Mouse (Mus musculus): Measurements from ENCODE around the gene Arhgef15. TPM values are rescaled to one million over a fixed set of nuclear protein-coding genes. Genes with fewer than 3 reads are reported as not detected.
A peak's percentile ranks its signal among the peaks of the same experiment; 100 is the strongest.
"Not testable (repeated sequence)": the region's sequence is repeated elsewhere in the genome, so short reads cannot be mapped to it uniquely, and the experiment has no call there.

The Arhgef15 gene
- polyA plus RNA-seq, 1 experiment from 2014 or later = 10.8 TPM

DNA sequence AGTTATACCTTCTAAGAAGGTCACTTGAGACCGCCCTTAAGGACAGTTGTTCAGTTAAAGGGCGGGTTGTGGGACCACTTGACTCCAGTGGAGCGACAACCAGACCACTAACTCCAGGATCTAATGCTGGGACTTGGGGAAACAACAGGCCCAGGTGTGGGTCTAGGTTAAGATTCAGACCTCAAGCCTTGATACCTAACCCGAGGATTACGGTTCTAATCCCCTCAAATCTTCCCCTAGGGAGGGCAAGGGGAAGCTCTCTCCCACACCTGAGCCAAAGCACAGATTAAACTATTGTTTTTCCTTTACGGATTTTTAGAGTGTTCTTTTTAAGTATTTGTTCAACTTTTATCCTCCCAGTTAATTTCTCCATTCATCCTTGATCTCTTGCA, 16.8 kb upstream of the Arhgef15 start:
- WGBS = 26% methylated on average over 6 of the region's 6 CpGs
- H3K4me1 ChIP-seq (ENCODE audit: control insufficient read depth in 2 of 2, insufficient read depth in 2 of 2, low read length in 2 of 2) = peaks cover 27 to 29% of the 10 kb centered on the region in 2 experiments
- peak overlapping the region; percentile 48 to 61 for H3K4me3 ChIP-seq (ENCODE audit: control insufficient read depth in 1 of 2, insufficient read depth in 1 of 2, low read depth in 1 of 2, low read length in 2 of 2)
- H3K27ac ChIP-seq (replicated peaks in 1 of 2; ENCODE audit: control insufficient read depth in 1 of 2, insufficient read depth in 1 of 2, low read depth in 2 of 2, low read length in 2 of 2) = no peak overlapping the region
- no peaks in the 10 kb centered on the region for H3K9me3 ChIP-seq (ENCODE audit: control insufficient read depth, low read length)
- H3K27me3 ChIP-seq (ENCODE audit: control insufficient read depth, insufficient read depth, low read length) = no peaks in the 10 kb centered on the region
- ATAC-seq (ENCODE audit: insufficient number of reproducible peaks, insufficient read depth, low FRiP score, low read depth) = no peak
- H3K4me2 ChIP-seq (ENCODE audit: low read length) = peak overlapping the region; percentile 76
- peak overlapping the region; percentile 60 for H3K9ac ChIP-seq (ENCODE audit: low read length)
- H3K36me3 ChIP-seq (ENCODE audit: control insufficient read depth, insufficient read depth, low read length) = no peaks in the 10 kb centered on the region

DNA sequence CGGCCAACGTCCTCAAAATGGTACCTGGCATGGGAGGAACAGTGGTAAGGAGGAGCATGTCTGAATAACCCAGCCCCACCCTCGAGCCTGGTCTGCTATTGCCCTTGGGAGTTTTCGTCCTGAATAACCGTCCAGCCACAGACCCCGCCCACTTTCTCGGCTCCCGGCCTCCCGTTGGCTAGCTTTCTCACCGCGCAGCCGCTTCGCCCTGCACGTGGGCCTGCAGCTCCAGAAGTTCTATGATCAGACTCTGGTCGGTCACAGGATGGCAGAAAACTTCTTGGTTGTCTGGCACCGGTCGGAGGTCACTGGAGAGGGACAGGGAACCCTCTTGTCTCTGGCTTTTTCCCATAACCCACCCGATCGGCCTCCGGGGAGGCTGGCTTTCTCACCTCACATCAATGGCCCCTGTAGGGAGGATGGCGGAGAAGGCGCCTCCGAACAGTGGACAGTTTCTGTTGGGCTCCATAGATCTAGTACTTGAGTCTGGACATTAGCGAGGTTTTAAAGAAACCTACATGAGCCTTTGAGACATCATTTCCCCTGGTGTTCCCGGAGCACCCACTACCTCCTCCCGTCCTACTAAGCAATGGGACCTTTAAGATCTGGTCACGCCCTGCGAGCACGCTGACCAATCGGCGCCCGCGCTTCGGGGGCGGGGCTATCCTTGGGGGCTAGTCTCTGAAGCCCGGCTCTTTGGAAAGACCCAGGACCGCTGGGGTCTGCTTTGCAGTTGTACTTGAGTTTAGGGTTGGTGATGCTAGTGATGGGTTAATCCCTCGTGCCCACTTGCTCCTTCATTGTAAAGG, 16.2 kb upstream of the Arhgef15 start:
- peak overlapping the region; percentile 26 to 49; a peak in 1 of 4 replicates for H3K27ac ChIP-seq (replicated peaks in 1 of 2; ENCODE audit: control insufficient read depth in 1 of 2, insufficient read depth in 1 of 2, low read depth in 2 of 2, low read length in 2 of 2)
- H3K4me1 ChIP-seq (ENCODE audit: control insufficient read depth in 2 of 2, insufficient read depth in 2 of 2, low read length in 2 of 2) = peaks cover 28 to 29% of the 10 kb centered on the region in 2 experiments
- H3K4me2 ChIP-seq (ENCODE audit: low read length) = peak overlapping the region; percentile 76
- H3K9me3 ChIP-seq (ENCODE audit: control insufficient read depth, low read length); H3K27me3 ChIP-seq (ENCODE audit: control insufficient read depth, insufficient read depth, low read length); H3K36me3 ChIP-seq (ENCODE audit: control insufficient read depth, insufficient read depth, low read length): not testable (repeated sequence)
- peak; percentile 77 for ATAC-seq (ENCODE audit: insufficient number of reproducible peaks, insufficient read depth, low FRiP score, low read depth)
- WGBS = under 1% methylated on average over 37 of the region's 38 CpGs
- H3K9ac ChIP-seq (ENCODE audit: low read length) = peak overlapping the region; percentile 64
- peak overlapping the region; percentile 48 to 61 for H3K4me3 ChIP-seq (ENCODE audit: control insufficient read depth in 1 of 2, insufficient read depth in 1 of 2, low read depth in 1 of 2, low read length in 2 of 2)

DNA sequence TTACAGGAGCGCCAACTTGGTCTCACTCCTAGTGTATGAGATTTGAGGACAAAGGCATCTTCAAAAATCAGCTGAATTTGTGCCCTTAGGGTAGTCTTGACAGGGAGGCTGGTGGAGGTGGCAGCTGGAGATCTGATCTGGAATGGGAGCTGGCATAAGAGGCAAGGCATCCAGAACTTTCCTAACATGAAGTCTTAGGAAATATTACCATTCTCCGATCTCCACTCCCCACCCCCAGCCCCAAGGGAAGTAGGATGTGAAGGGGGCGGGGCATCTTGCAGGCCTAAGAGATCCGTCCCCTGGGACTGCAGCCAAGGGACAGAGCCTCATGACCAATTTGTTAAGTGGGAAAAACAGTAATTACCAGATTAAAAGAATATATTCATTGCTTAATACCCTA, 13.0 kb upstream of the Arhgef15 start:
- ATAC-seq (ENCODE audit: insufficient number of reproducible peaks, insufficient read depth, low FRiP score, low read depth) = no peak

DNA sequence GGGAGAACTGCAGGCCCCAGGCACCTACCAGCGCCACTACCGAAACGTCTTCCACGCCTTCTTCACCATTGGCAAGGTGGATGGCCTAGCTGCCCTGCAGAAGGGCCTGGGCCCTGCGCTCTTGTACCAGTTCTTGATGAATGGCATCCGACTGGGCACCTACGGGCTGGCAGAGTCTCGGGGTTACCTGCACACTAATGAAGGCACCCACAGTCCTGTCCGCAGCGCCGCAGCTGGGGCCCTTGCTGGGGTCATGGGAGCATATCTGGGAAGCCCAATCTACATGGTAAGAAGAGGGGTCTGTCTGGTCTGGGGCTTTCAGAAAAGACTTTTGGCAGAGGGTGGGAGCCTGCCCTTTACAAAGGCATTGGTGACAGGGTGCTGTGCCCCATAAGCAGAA, 11.5 kb upstream of the Arhgef15 start:
- no peak for ATAC-seq (ENCODE audit: insufficient number of reproducible peaks, insufficient read depth, low FRiP score, low read depth)
- no peak overlapping the region for H3K9ac ChIP-seq (ENCODE audit: low read length)
- H3K9me3 ChIP-seq (ENCODE audit: control insufficient read depth, low read length) = no peaks in the 10 kb centered on the region
- H3K27ac ChIP-seq (replicated peaks in 1 of 2; ENCODE audit: control insufficient read depth in 1 of 2, insufficient read depth in 1 of 2, low read depth in 2 of 2, low read length in 2 of 2) = no peak overlapping the region
- no peak overlapping the region for H3K4me2 ChIP-seq (ENCODE audit: low read length)
- 85% methylated on average over 11 of the region's 11 CpGs for WGBS
- H3K4me1 ChIP-seq (ENCODE audit: control insufficient read depth in 2 of 2, insufficient read depth in 2 of 2, low read length in 2 of 2) = peaks cover 29 to 37% of the 10 kb centered on the region in 2 experiments
- no peaks in the 10 kb centered on the region for H3K27me3 ChIP-seq (ENCODE audit: control insufficient read depth, insufficient read depth, low read length)
- no peaks in the 10 kb centered on the region for H3K36me3 ChIP-seq (ENCODE audit: control insufficient read depth, insufficient read depth, low read length)
- H3K4me3 ChIP-seq (ENCODE audit: control insufficient read depth in 1 of 2, insufficient read depth in 1 of 2, low read depth in 1 of 2, low read length in 2 of 2) = no peak overlapping the region

More for the DNA sequence above, 13.0 kb upstream of the Arhgef15 start:
- no peaks in the 10 kb centered on the region for H3K36me3 ChIP-seq (ENCODE audit: control insufficient read depth, insufficient read depth, low read length)
- H3K27me3 ChIP-seq (ENCODE audit: control insufficient read depth, insufficient read depth, low read length) = no peaks in the 10 kb centered on the region
- no peaks in the 10 kb centered on the region for H3K9me3 ChIP-seq (ENCODE audit: control insufficient read depth, low read length)
- H3K4me2 ChIP-seq (ENCODE audit: low read length) = no peak overlapping the region
- H3K4me1 ChIP-seq (ENCODE audit: control insufficient read depth in 2 of 2, insufficient read depth in 2 of 2, low read length in 2 of 2) = peaks cover 33 to 37% of the 10 kb centered on the region in 2 experiments
- H3K27ac ChIP-seq (replicated peaks in 1 of 2; ENCODE audit: control insufficient read depth in 1 of 2, insufficient read depth in 1 of 2, low read depth in 2 of 2, low read length in 2 of 2) = no peak overlapping the region
- H3K9ac ChIP-seq (ENCODE audit: low read length) = no peak overlapping the region
- no peak overlapping the region for H3K4me3 ChIP-seq (ENCODE audit: control insufficient read depth in 1 of 2, insufficient read depth in 1 of 2, low read depth in 1 of 2, low read length in 2 of 2)
- 63% methylated on average over 4 of the region's 4 CpGs for WGBS

DNA sequence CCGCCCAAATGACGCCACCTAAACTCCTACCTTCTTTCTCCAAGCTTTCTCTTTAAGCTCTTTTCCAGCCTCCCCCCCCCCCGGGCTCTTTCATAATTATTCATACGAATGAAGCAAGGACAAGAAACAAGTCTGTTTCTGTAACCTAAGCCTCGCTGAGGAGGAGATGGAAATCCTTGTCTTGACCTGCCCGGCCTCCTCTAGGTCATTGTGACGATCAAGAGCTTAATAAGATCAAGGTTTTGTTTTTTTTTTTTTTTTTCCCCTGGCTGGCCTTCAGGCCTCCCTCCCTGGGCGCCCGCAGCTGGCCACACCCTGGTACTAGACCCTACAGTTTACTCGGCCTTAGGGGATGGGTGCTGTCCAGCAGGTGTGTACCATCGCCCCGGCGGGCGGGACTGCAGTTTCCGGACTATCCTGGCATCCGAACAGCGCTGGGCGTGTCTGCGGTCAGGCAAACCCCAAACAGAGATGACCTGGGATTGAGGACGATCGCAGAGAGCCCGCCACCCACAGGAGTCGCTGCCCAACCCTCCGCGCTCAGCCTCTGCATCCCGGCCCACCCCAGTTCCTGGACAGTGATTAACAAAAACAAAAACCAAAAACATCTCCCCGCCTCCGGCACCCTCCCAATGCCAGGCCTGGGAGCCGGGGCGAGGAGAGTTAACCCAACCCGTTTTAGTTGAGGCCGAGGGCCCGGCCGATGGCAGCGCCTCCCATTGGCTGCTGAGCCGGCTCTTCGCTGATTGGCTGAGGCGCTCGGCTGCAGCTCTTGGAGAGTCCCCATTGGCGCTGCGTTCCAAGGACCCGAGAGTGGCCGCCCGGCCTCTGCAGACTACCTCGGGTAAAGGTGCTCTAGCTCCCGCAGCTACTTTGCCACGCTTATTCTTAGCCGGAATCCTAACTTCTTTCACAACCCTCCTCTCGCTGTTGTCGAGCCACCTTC, 10.3 kb upstream of the Arhgef15 start, which contains the start of gene Slc25a35:
TSS of gene Slc25a35 (plus strand) at position 795 of the 946 bp plus-strand sequence.
- Histone ChIP-seq H3K27ac (replicated peaks in 1 of 2; ENCODE audit: control insufficient read depth in 1 of 2, insufficient read depth in 1 of 2, low read depth in 2 of 2, low read length in 2 of 2) (no peak within 1 kb of the TSS), H3K27me3 (ENCODE audit: control insufficient read depth, insufficient read depth, low read length) (no peaks in the 10 kb centered on the region), H3K36me3 (ENCODE audit: control insufficient read depth, insufficient read depth, low read length) (no peaks in the 10 kb centered on the region), H3K4me2 (ENCODE audit: low read length) (peak within 1 kb of the TSS; percentile 90), H3K9ac (ENCODE audit: low read length) (peak within 1 kb of the TSS; percentile 70), H3K9me3 (ENCODE audit: control insufficient read depth, low read length) (no peaks in the 10 kb centered on the region), H3K4me3 (ENCODE audit: control insufficient read depth in 1 of 2, insufficient read depth in 1 of 2, low read depth in 1 of 2, low read length in 2 of 2) (peak within 1 kb of the TSS; percentile 56 to 61), H3K4me1 (ENCODE audit: control insufficient read depth in 2 of 2, insufficient read depth in 2 of 2, low read length in 2 of 2) (peaks cover 24 to 32% of the 10 kb centered on the region in 2 experiments)
- peak; percentile 86 for ATAC-seq (ENCODE audit: insufficient number of reproducible peaks, insufficient read depth, low FRiP score, low read depth)
- WGBS = 1% methylated on average over 50 of the region's 50 CpGs

DNA sequence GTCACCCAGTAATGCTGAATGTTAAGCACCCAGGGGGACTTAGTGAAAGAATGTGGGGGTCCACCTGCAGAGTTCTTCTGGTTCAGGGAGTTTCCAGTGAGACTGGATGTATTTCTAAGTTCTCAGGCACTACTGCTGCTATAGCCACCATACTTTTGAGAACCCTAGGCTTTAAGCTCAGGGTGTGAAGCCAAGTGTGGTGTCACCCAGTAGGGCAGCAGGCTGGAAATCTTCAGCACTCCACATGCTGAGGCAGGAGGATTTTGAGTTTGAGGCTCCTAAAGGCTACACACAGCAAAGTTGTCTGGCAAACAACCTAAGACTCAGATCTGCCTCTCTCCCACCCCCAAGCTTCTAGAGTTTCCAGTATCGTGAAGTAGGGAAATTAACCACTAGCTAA, 9.3 kb upstream of the Arhgef15 start:
- no peaks in the 10 kb centered on the region for H3K27me3 ChIP-seq (ENCODE audit: control insufficient read depth, insufficient read depth, low read length)
- no peak overlapping the region for H3K27ac ChIP-seq (replicated peaks in 1 of 2; ENCODE audit: control insufficient read depth in 1 of 2, insufficient read depth in 1 of 2, low read depth in 2 of 2, low read length in 2 of 2)
- H3K36me3 ChIP-seq (ENCODE audit: control insufficient read depth, insufficient read depth, low read length) = no peaks in the 10 kb centered on the region
- H3K9me3 ChIP-seq (ENCODE audit: control insufficient read depth, low read length) = no peaks in the 10 kb centered on the region
- ATAC-seq (ENCODE audit: insufficient number of reproducible peaks, insufficient read depth, low FRiP score, low read depth) = no peak
- H3K4me1 ChIP-seq (ENCODE audit: control insufficient read depth in 2 of 2, insufficient read depth in 2 of 2, low read length in 2 of 2) = peaks cover 17 to 26% of the 10 kb centered on the region in 2 experiments
- H3K9ac ChIP-seq (ENCODE audit: low read length) = 0 out of 2 replicates have a peak overlapping the region, but pooled peaks have one; percentile 70
- 24% methylated on average over 1 of the region's 1 CpGs for WGBS
- 0 out of 2 replicates have a peak overlapping the region, but pooled peaks have one; percentile 90 for H3K4me2 ChIP-seq (ENCODE audit: low read length)
- no peak overlapping the region for H3K4me3 ChIP-seq (ENCODE audit: control insufficient read depth in 1 of 2, insufficient read depth in 1 of 2, low read depth in 1 of 2, low read length in 2 of 2)

DNA sequence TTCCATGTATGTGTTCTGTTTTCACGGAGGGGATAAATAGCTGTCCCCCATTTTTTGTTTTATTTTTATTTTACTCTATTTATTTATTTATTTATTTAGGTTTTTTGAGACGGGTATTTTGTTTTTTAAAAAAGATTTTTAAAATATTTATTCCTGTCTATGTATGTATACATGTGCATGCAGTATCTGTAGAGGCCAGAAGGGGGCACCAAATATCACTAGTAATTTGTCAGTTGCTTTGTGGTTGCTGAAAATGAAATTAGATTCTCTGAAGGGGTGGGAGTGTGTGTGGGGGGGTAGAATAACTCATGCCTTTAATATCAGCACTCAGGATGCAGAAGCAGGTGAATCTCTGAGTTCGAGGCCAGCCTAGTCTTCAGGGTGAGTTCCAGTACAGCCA, 8.6 kb upstream of the Arhgef15 start:
- H3K27me3 ChIP-seq (ENCODE audit: control insufficient read depth, insufficient read depth, low read length) = no peaks in the 10 kb centered on the region
- no peaks in the 10 kb centered on the region for H3K9me3 ChIP-seq (ENCODE audit: control insufficient read depth, low read length)
- H3K4me2 ChIP-seq (ENCODE audit: low read length) = no peak overlapping the region
- no peak overlapping the region for H3K9ac ChIP-seq (ENCODE audit: low read length)
- ATAC-seq (ENCODE audit: insufficient number of reproducible peaks, insufficient read depth, low FRiP score, low read depth) = no peak
- H3K4me3 ChIP-seq (ENCODE audit: control insufficient read depth in 1 of 2, insufficient read depth in 1 of 2, low read depth in 1 of 2, low read length in 2 of 2) = no peak overlapping the region
- 29% methylated on average over 3 of the region's 3 CpGs for WGBS
- H3K36me3 ChIP-seq (ENCODE audit: control insufficient read depth, insufficient read depth, low read length) = no peaks in the 10 kb centered on the region
- H3K27ac ChIP-seq (replicated peaks in 1 of 2; ENCODE audit: control insufficient read depth in 1 of 2, insufficient read depth in 1 of 2, low read depth in 2 of 2, low read length in 2 of 2) = no peak overlapping the region
- H3K4me1 ChIP-seq (ENCODE audit: control insufficient read depth in 2 of 2, insufficient read depth in 2 of 2, low read length in 2 of 2) = peaks cover 10 to 19% of the 10 kb centered on the region in 2 experiments
